Mouse (Mus musculus): ENCODE results near the gene Akp3. TPM values are rescaled to one million over a fixed set of nuclear protein-coding genes. Genes with fewer than 3 reads are reported as not detected.

Akp3 gene
- polyA plus RNA-seq, 1 experiment from 2014 or later = not detected

Other genes starting within 250 kb of the Akp3 start
- gene Alppl2, start 35.0 kb upstream of the Akp3 start, polyA plus RNA-seq (2015; fragmentation: Nextera tagmentation; extraction: Ambion mirVana) = not detected in 2 replicates
- gene Alpi, start 23.4 kb upstream of the Akp3 start, polyA plus RNA-seq (2015; fragmentation: Nextera tagmentation; extraction: Ambion mirVana) = 0.06 TPM in 1 of 2 replicates, not detected in the other
- gene Ecel1, start 31.5 kb downstream of the Akp3 start, polyA plus RNA-seq (2015; fragmentation: Nextera tagmentation; extraction: Ambion mirVana) = 0.36 and 1.2 TPM in 2 replicates
- 0.21 TPM in 1 of 2 replicates, not detected in the other for gene Prss56, start 58.3 kb downstream of the Akp3 start, polyA plus RNA-seq (2015; fragmentation: Nextera tagmentation; extraction: Ambion mirVana)
- 0.06 and 0.24 TPM in 2 replicates for gene Chrnd, start 65.6 kb downstream of the Akp3 start, polyA plus RNA-seq (2015; fragmentation: Nextera tagmentation; extraction: Ambion mirVana)
- 0.12 and 0.25 TPM in 2 replicates for gene Chrng, start 79.7 kb downstream of the Akp3 start, polyA plus RNA-seq (2015; fragmentation: Nextera tagmentation; extraction: Ambion mirVana)
- gene Eif4e2, start 88.9 kb downstream of the Akp3 start, polyA plus RNA-seq (2015; fragmentation: Nextera tagmentation; extraction: Ambion mirVana) = 161 and 163 TPM in 2 replicates
- gene Efhd1, start 139.4 kb downstream of the Akp3 start, polyA plus RNA-seq (2015; fragmentation: Nextera tagmentation; extraction: Ambion mirVana) = 0.20 and 0.41 TPM in 2 replicates
- gene Gigyf2, start 202.0 kb downstream of the Akp3 start, polyA plus RNA-seq (2015; fragmentation: Nextera tagmentation; extraction: Ambion mirVana) = 45.3 and 50.6 TPM in 2 replicates